Mouse (Mus musculus) embryo, embryonic 10.5 days (tissue): Measurements from ENCODE around the gene Tiam1.

Source experiments
- DNase-seq: peaks from one replicate; pipeline ENCODE4 v3.0.0-alpha.2; 2015; ENCODE audit warnings: low spot score

Tiam1 gene

DNA sequence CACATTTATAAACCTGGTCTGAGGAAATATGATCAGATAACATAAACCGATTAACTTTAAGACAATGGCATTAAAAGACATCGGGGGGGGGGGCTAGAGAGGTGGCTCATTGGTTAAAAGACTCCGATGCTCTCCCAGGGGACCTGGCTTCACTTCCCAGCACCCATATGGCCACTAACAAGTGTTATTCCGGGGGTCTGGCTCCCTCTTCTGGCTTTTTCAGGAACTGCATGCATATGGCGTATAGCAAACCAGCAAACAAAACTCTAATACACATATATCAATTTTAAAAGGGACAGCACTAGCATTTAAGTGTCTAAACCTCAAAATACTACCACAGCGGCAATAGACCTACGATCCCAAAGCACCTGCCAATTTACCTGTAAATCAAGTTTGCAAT is 347.0 kb downstream of the Tiam1 start:
- DNase-seq: no peak

DNA sequence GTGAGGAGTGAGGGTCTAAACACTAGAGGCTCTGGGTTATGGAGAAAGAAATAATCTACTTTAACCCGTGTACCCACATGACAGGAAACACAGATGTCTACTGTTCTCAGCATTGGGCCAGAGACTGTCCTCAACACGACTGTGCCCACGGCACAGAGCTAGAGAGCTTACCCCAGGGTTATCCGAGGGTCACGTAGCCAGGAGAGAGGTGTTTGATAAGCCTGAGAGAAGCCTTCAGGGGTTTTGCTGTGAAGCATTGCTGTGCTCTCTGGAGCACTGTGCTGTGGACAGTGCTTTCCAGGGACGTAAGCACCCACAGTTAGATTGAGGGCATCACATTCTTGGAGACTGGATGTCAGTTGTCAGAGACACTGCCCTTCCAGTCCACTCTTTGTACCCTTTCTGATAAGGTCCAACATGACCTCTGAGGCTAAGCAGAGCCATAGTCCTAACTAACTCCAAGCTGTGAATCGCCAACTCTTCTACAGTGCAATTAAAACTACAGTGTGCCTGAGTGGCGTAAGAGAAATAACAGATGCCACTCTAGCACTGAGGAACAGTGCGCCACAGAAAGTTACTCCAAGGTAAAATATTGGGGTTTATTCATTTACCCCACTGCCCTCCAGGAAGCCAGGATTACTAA is 353.7 kb downstream of the Tiam1 start:
- no peak for DNase-seq

DNA sequence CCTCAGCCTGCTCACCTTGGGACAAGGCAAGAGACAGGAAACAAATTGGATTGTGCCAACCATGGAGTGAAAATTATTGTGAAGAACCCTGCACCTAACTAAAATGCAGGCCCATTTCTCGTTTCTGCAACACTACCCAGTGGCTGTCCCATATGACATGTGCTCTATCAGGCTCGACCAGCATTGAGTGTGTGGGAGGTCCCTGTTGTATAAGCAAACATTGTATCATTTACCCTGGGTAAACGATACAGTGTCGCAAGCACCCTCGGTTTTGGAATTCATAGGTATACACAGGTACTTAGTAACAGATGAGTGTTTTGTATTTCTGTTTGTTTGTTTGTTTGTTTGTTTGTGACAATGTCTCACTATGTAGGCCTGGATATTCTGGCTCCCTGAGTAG is 357.8 kb downstream of the Tiam1 start:
- no peak for DNase-seq

DNA sequence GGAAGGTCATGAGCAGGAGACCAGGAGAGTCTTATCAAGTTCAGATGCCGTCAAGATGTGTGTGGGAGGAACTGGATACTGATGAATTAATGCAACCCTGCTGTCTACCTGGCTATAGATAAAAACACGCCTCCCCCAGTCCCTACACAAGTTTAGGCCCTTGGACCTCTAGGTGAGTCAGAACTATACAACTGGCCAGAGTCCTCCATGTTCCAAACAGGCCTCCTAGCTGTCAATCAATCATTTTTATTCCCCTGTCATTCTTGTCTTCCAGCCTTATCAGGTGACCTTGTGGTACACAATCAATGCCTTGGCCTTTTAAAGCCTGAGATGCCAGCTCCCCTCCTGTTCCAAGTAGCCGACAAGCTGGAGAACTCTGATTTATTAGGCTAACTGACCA is 363.9 kb downstream of the Tiam1 start:
- no peak for DNase-seq

DNA sequence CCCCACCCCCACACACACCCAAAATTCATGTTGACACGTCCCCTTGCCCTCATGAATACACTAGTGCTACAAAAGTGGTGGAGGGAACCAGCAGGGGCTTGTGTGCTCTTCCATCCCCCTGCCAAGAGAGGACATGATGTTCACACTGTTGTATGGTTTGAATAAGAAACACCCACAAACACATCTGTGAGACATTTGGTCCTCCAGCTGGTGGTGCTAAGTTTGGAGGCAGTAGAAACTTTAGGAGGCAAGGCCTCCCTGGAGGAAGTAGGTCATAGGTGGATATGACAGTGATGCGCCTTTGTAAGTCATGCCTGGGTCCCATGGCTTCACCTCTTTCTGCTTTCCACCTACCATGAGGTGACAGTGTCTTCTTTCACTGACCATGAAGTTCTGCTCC is 366.1 kb downstream of the Tiam1 start:
- DNase-seq: no peak

DNA sequence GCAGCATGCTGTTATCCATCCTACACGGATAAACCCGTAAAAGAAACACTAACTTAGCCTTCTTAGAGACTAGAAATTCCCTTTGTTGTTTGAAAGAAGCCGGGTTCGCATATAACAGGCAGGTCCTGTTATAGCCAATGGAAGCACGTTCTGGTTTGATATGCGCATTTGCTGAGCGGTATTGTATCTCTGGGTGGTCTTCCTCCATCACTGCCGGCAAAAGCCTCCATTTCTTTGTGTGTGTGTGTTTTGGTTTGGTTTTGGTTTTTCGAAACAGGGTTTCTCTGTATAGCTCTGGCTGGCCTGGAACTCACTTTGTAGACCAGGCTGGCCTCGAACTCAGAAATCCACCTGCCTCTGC is 369.0 kb downstream of the Tiam1 start:
- no peak for DNase-seq

DNA sequence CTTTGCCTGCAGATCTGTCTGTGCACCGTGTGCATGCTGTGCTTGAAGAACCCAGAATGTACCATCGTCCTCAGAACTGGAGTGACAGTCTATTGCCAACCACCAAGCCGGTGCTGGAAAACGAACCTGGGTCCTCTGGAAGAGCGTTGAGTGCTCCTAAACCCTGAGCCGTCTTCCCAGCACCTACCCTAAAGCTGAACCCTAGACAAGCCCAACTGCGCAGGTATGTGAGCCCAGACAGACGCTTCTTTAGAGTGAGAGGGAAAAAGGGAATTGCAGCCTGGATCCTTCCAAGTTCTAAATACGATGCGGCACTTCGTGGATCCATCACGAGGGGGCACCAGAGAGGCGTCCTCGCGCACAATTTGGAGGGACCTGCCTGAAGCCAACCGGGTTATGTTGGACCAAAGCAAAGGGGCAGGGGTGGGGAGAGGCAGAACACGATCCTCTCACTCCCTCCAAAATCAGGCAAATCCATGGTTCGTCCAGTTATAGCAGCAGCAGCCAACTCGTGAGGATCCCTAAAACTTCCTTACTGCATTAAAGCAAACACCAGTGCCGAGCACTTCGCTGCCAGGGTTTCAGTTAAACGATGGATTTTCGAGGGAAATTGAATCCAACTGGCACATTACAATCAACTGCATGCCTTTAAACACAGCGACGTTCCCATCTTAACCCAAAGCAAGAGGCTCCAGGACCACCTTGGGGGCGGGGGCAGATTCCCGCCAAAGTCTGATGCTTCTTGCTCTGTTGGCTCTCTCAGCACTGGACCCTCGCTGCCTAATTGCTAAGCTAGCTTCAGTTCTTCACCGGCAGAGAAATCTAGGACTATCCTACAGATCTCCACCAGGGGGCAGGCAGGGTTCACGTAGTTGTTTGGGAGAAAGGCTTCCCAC is 369.7 kb downstream of the Tiam1 start:
- DNase-seq: peak; percentile 95

DNA sequence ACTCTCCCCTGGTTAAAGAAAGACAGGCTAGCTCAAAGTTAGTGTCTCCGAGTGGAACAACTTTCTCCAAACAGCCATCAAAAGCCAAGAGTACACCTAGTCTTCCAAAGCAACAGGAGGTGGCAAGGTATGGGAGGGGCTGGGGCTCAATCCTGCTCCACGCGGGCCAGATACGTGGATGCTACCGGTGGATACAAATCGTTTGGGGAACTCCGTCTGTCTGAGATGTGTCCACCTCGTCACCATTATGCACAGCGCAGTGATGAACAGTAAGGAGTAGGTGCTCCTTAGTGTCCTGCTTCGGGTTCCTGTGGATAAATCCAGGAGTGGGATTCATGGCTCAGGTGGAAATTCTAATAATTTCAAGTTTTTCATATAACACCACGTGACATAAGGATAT is 377.6 kb downstream of the Tiam1 start:
- DNase-seq: no peak

DNA sequence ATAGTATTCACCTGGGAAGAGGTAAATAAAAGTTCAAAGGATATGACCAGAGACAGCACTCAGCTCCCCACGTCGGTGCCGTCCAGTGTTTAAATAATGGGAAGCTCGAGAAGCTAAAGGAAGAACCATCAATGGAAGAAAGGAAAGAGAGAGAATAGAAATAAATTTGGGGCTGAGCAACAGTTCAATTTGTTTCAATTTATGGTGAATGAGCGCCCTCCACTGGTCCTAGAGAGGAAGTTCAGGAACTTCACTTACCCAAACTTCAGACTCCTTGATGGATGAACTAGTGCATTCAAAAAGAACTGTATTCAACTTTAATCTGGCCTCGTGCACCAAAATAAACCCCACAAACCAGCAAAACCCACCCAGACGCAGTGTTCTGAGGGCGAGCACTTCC is 378.1 kb downstream of the Tiam1 start:
- DNase-seq: peak; percentile 69

DNA sequence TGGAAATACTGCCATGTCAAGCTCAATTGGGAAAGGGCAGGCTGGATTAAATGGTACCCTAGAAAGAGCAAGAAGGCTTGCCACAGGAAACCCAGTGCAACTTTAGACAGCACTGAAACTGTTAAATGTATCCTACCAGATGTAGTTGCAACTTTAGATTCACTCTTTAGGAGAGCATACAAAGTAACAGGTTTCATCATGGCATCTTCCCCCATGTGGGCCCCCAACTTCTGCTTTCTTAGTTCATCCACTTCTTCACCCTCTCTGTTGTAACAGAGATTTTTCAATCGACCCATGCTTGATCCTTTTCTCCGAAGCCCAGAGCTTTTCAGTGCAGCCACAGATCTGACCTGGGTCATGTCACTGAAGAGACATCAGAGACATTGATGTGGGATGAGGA is 379.8 kb downstream of the Tiam1 start:
- DNase-seq: no peak

DNA sequence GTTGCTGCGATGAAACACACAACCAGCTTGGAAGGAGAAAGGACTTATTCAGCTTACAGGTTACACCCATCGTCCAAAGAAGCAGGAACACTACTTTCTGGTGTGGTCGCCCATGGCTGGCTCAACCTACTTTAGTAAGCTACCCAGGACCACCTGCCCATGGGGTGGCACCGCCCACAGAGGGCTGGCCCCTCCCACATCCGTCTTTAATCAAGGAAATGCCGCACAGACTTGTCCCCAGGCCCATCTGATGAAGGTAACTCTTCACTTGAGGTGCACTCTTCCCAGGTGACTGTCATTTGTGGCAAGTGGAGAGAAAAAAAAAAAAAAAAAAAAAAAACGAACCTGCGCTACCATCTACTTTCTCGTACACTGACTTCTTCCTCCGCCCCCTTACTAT is 381.0 kb downstream of the Tiam1 start:
- DNase-seq: no peak

DNA sequence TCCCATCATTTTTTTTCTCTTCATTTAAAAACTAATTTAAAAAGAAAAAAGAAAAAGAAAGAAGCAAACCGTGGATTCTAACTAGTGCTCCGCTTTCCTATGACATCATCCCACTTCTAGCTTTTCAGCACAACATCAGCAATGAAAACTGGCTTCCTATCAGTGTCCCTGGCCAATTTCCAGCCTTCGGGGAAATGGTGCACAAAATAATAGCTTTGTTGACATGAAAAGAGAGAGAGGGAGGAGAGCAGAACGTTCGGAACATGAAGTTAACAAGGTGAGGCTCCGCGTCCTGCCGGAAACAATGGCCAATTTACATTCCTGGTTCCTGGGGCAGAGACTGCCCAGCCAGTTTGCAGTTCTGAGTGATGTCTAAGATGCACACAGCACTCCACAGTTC is 381.5 kb downstream of the Tiam1 start:
- no peak for DNase-seq

DNA sequence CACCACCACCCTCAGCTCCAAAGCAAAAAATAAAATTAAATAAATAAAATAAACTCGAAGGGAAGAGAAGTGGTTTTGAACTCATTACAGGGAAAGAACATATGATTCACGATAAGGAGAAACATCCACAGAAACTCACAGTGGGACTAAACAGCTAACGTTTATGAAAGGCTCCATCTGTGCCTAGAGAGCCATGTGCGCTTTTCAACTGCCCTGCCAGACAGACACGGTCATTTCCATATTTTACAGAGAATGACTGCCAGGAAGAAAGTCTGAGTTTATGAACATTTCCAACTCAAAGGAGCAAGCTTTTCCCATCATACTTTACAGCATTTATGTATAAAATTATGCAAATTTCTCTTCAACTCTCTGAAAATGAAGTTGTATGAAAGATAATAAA is 386.2 kb downstream of the Tiam1 start:
- no peak for DNase-seq

DNA sequence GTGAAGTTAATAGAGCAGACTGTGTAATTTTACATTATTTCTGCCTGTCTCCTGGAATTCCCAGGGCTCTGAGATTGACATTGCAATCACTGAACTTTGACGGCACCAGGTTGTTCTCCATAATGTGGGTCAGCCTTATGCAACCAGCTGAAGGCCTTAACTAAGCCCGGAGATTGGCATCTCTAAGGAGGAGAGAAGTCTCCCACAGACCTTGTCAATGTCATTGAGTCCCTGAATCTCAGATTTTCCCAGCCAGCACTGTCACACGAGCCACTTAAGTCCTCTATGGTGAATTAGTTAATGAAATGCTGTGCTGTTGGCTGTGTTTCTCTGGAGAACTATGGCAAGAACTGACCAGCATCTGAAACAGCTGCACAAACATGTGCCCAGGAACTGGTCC is 388.9 kb downstream of the Tiam1 start:
- no peak for DNase-seq

DNA sequence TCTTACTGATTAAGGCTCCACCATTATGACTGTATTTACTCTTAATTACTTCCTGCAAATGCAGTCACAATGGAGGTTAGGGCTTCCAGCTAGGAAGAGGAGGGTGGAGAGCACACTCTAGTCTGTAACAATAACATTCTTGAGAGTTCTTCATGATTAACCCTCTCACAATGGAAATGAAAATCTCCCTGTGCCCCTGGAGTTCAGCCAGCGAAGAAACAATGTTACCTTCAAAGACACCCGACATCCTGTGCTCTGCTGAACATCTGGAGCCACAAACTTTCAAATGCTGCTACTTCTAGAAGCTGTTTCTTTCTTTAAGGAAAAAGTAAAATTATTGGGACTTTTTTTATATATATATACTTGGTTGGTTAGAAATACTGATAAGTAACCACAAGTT is 395.7 kb downstream of the Tiam1 start:
- DNase-seq: no peak

DNA sequence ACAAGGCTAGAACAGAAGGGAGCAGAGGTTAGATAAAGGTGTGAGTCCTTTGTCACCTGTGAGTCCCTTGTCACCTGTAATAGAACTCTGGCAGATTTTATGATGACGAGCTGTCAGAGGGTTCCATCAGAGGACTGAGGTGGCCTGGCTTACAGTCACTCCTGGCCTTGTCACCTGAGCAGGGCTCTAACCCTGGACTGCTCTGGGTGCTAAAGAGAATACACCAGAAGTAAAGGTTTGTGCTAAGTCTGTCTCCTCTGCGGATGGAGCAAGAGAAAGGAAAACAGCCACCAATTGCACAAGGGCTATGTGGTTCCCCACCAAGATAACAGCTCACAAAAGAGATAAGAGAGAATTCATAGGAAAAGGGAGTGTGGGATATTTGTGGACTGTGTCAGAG is 404.0 kb downstream of the Tiam1 start:
- no peak for DNase-seq

DNA sequence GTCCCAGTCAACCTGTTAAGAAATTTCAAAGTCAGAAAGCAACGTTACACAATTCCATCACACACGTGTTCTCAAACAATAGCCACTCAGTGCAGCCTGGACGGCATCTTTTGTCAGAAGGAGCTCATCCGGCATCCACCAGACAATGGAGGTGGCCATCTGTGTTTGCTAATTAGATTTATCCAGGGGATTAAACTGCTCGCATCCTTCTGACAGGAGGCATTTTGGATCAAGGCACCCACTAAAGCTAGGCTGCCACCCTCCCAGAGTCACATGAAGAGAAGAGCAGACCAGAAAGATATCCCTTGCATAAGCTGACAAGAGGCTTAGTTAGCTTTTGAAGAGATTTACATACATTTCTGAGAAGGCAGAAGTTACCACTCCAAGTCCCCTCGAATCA is 404.6 kb downstream of the Tiam1 start:
- peak; percentile 55 for DNase-seq
